Mouse (Mus musculus): Measurements from ENCODE around the gene 2210408I21Rik. TPM values are rescaled to one million over a fixed set of nuclear protein-coding genes. Genes with fewer than 3 reads are reported as not detected.

The 2210408I21Rik gene
- total and polyA plus RNA-seq, 3 experiments = 1.6 to 4.0 TPM; not detected in 1

DNA sequence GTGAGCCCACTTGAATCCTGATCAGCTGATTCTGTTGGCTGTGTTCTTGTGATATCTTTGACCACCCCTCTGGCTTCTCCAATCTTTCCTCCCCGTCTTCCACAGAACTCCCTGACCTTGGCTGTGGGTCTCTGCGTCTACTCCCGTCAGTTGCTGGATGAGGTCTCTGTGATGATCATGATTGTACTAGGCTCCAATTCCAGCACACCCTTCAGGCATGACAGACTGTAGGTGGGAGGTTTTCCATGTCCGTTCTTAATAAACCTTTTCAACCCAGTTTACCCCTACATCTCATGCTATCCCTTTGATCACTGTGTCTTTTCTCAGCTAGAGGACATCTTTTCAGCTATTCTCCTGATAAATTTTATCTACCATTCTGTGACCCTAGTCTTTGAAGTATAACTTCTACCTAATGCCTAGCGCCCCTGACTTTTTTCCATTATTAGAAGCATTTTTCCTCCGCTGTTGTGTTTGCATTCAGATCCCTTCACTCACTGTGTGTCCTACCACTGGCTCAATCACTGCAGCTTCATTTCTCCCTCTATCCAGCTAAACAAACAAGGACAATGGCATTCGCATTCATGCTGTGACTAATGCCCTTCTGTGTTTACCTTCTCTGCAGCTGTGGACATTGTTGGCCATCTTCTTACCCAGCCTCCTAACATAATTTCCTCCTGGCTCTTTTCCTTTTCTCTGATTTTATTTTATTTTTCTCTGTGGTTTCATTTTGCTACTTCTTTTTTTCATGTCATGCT, 143.5 kb downstream of the 2210408I21Rik start:
- Histone ChIP-seq H3K27ac (ENCODE audit: control insufficient read depth, low read depth, low read length) (no peak overlapping the region), H3K27me3 (ENCODE audit: control insufficient read depth in 1 of 2, insufficient read depth in 2 of 2, low read length in 2 of 2) (no peaks in the 10 kb centered on the region), H3K9ac (ENCODE audit: control insufficient read depth, low read depth, low read length, poor library complexity, severe bottlenecking) (no peak overlapping the region), H3K4me3 (ENCODE audit: control insufficient read depth in 1 of 2, insufficient read depth in 1 of 2, low read depth in 2 of 2, low read length in 2 of 2) (no peak overlapping the region), H3K36me3 (ENCODE audit: control insufficient read depth in 1 of 2, insufficient read depth in 2 of 2, low read length in 2 of 2) (no peaks in the 10 kb centered on the region), H3K9me3 (replicated peaks; ENCODE audit: insufficient read depth, low read length) (no peaks in the 10 kb centered on the region), H3K4me1 (ENCODE audit: control insufficient read depth in 1 of 2, insufficient read depth in 2 of 2, low read length in 2 of 2) (no peaks in the 10 kb centered on the region), H3K79me2 (ENCODE audit: control insufficient read depth, insufficient read depth, low read length, poor library complexity) (no peaks in the 10 kb centered on the region)
- TF ChIP-seq USF1 (IDR thresholded peaks at IDR 0.05; ENCODE audit: low read depth, low read length) (no peak), ZNF384 (IDR thresholded peaks at IDR 0.05; ENCODE audit: low read depth, low read length) (no peak), USF2 (IDR thresholded peaks at IDR 0.05; ENCODE audit: borderline replicate concordance in 1 of 2, insufficient read depth in 1 of 2, low read depth in 1 of 2, low read length in 2 of 2) (no peak), HCFC1 (IDR thresholded peaks at IDR 0.05; ENCODE audit: low read depth, low read length) (no peak), MAX (IDR thresholded peaks at IDR 0.05; ENCODE audit: low read length) (no peak), RAD21 (IDR thresholded peaks at IDR 0.05; ENCODE audit: low read depth, low read length) (no peak), POLR2A (IDR thresholded peaks at IDR 0.05; ENCODE audit: control insufficient read depth in 1 of 2, insufficient read depth in 1 of 2, low read depth in 1 of 2, low read length in 2 of 2, poor library complexity in 1 of 2) (no peak), MXI1 (IDR thresholded peaks at IDR 0.05; ENCODE audit: low read depth, low read length) (no peak), ZKSCAN1 (IDR thresholded peaks at IDR 0.05; ENCODE audit: low read depth, low read length) (no peak), KAT2A (conservative IDR thresholded peaks at IDR 0.05; ENCODE audit: low read depth, low read length) (no peak), CHD1 (IDR thresholded peaks at IDR 0.05; ENCODE audit: low read depth, low read length) (no peak), ZMIZ1 (IDR thresholded peaks at IDR 0.05; ENCODE audit: low read depth, low read length) (no peak), ZC3H11A (IDR thresholded peaks at IDR 0.05; ENCODE audit: low read depth, low read length) (no peak), CTCF (IDR thresholded peaks at IDR 0.05 in 2 of 3, conservative IDR thresholded peaks at IDR 0.05 in 1 of 3; ENCODE audit: control insufficient read depth in 1 of 3, insufficient read depth in 1 of 3, low read depth in 2 of 3, low read length in 3 of 3, poor library complexity in 1 of 3, severe bottlenecking in 1 of 3) (no peak), POLR2AphosphoS2 (IDR thresholded peaks at IDR 0.05; ENCODE audit: low read length) (no peak), MEF2A (IDR thresholded peaks at IDR 0.05; ENCODE audit: extremely low read depth, insufficient replicate concordance, low read depth, low read length, poor library complexity, severe bottlenecking) (no peak), MAZ (IDR thresholded peaks at IDR 0.05; ENCODE audit: low read depth, low read length) (no peak), SMC3 (IDR thresholded peaks at IDR 0.05; ENCODE audit: low read depth, low read length) (no peak), BHLHE40 (IDR thresholded peaks at IDR 0.05; ENCODE audit: borderline replicate concordance, low read depth, low read length) (no peak)
- DNase-seq (ENCODE audit: low read depth, low spot score) = no peak

DNA sequence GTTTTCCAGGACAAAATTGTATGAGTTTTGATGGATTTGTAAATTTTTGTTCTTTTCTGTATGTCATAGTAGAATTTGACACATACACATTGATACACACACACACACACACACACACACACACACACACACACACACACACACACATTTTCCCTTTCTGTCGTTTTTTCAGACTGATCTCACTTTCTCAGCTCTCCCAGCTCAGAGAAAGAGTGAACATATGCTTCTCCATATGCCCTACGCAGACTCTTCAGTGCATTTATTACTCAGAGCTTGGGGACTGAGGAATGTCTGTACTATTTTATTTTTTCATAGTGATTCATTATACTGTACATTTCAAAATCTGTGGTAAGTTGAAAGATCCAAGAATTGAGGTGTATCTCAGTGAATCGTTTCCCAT, 160.2 kb downstream of the 2210408I21Rik start:
- DNase-seq (ENCODE audit: low read depth, low spot score) = no peak
- no peaks in the 10 kb centered on the region for H3K9me3 ChIP-seq (replicated peaks; ENCODE audit: insufficient read depth, low read length)
- H3K4me1 ChIP-seq (ENCODE audit: control insufficient read depth in 1 of 2, insufficient read depth in 2 of 2, low read length in 2 of 2) = no peaks in the 10 kb centered on the region
- no peak overlapping the region for H3K9ac ChIP-seq (ENCODE audit: control insufficient read depth, low read depth, low read length, poor library complexity, severe bottlenecking)
- no peaks in the 10 kb centered on the region for H3K79me2 ChIP-seq (ENCODE audit: control insufficient read depth, insufficient read depth, low read length, poor library complexity)
- no peaks in the 10 kb centered on the region for H3K36me3 ChIP-seq (ENCODE audit: control insufficient read depth in 1 of 2, insufficient read depth in 2 of 2, low read length in 2 of 2)
- H3K27me3 ChIP-seq (ENCODE audit: control insufficient read depth in 1 of 2, insufficient read depth in 2 of 2, low read length in 2 of 2) = no peaks in the 10 kb centered on the region
- H3K4me3 ChIP-seq (ENCODE audit: control insufficient read depth in 1 of 2, insufficient read depth in 1 of 2, low read depth in 2 of 2, low read length in 2 of 2) = no peak overlapping the region
- no peak overlapping the region for H3K27ac ChIP-seq (ENCODE audit: control insufficient read depth, low read depth, low read length)
- no peak for TF ChIP-seq JUND (IDR thresholded peaks at IDR 0.05; ENCODE audit: low read depth, low read length)
- no peak for TF ChIP-seq ETS1 (IDR thresholded peaks at IDR 0.05; ENCODE audit: low read depth, low read length)
- TF ChIP-seq MEF2A (IDR thresholded peaks at IDR 0.05; ENCODE audit: extremely low read depth, insufficient replicate concordance, low read depth, low read length, poor library complexity, severe bottlenecking) = no peak
- no peak for TF ChIP-seq CHD1 (IDR thresholded peaks at IDR 0.05; ENCODE audit: low read depth, low read length)
- TF ChIP-seq RAD21 (IDR thresholded peaks at IDR 0.05; ENCODE audit: low read depth, low read length) = no peak
- TF ChIP-seq SMC3 (IDR thresholded peaks at IDR 0.05; ENCODE audit: low read depth, low read length) = no peak
- no peak for TF ChIP-seq NRF1 (IDR thresholded peaks at IDR 0.05; ENCODE audit: insufficient read depth, low read depth, low read length, poor library complexity, severe bottlenecking)
- no peak for TF ChIP-seq ELF1 (IDR thresholded peaks at IDR 0.05; ENCODE audit: low read depth, low read length)
- TF ChIP-seq HCFC1 (IDR thresholded peaks at IDR 0.05; ENCODE audit: low read depth, low read length) = no peak
- TF ChIP-seq MAFK (IDR thresholded peaks at IDR 0.05; ENCODE audit: borderline replicate concordance, low read depth, low read length) = no peak
- TF ChIP-seq TCF12 (IDR thresholded peaks at IDR 0.05; ENCODE audit: low read depth, low read length) = no peak
- no peak for TF ChIP-seq NELFE (IDR thresholded peaks at IDR 0.05; ENCODE audit: low read depth, low read length)
- no peak for TF ChIP-seq MXI1 (IDR thresholded peaks at IDR 0.05; ENCODE audit: low read depth, low read length)
- TF ChIP-seq ZKSCAN1 (IDR thresholded peaks at IDR 0.05; ENCODE audit: low read depth, low read length) = no peak
- TF ChIP-seq MAZ (IDR thresholded peaks at IDR 0.05; ENCODE audit: low read depth, low read length) = no peak
- no peak for TF ChIP-seq CTCF (IDR thresholded peaks at IDR 0.05 in 2 of 3, conservative IDR thresholded peaks at IDR 0.05 in 1 of 3; ENCODE audit: control insufficient read depth in 1 of 3, insufficient read depth in 1 of 3, low read depth in 2 of 3, low read length in 3 of 3, poor library complexity in 1 of 3, severe bottlenecking in 1 of 3)
- TF ChIP-seq GABPA (IDR thresholded peaks at IDR 0.05; ENCODE audit: low read depth, low read length) = no peak
- TF ChIP-seq TBP (IDR thresholded peaks at IDR 0.05; ENCODE audit: low read depth, low read length) = no peak
- TF ChIP-seq RCOR1 (IDR thresholded peaks at IDR 0.05; ENCODE audit: low read depth, low read length) = no peak

Data from MEL (cell line).